In the genomic region with DNA sequence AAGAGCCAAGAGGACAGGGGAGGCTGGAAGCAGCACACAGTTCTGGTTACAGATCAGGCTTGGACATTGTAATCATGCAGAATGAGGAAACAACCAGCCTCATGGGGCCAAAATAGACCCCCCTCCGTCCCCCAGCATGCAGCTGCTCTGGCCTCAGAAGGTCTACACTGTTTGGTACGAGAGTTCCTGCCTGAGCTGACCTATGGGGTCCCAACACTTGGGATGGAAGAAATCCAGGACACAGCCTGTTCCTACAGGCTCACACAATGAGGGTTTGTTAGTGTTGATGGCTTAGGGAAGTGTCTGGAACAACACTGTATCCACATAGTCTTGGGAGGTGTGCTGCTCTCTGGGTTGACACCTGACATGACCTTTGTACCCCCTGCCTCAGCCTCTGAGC, we compare ENCODE assay signal across 22 mouse cellular contexts. TPM values are rescaled to one million over a fixed set of nuclear protein-coding genes. Genes with fewer than 3 reads are reported as not detected.
DNase-seq lines count a peak whose midpoint lies in the region; ATAC-seq and TF ChIP-seq lines count a peak whose summit lies in the region.
"Had no signal": no experiment of that assay in that cellular context is flagged by ENCODE, and none has a peak within 500 bp of the region (broad histone marks: within the 10 kb centered on the region; RNA-seq: fewer than 3 reads in every experiment).

No protein-coding gene starts in this region.

- TF ChIP-seq CTCF in midbrain, postnatal 0 days (IDR thresholded peaks at IDR 0.05): no peak

- no peak overlapping the region for H3K4me3 ChIP-seq in liver, embryonic 12.5 days
- H3K4me3 ChIP-seq in midbrain, postnatal 0 days (ENCODE audit: low read depth, low read length): no peak overlapping the region
- no peak overlapping the region for H3K4me3 ChIP-seq in midbrain, embryonic 16.5 days (ENCODE audit: low read depth, low read length)
- H3K4me3 ChIP-seq: forebrain, embryonic 13.5 days; heart, embryonic 10.5 days; limb, embryonic 12.5 days; megakaryocyte, embryonic 14.5 days had no signal

- H3K4me1 ChIP-seq in liver, embryonic 12.5 days: peaks cover 78% of the 10 kb centered on the region
- no peaks in the 10 kb centered on the region for H3K4me1 ChIP-seq in midbrain, postnatal 0 days (ENCODE audit: insufficient read depth, low read length)
- no peaks in the 10 kb centered on the region for H3K4me1 ChIP-seq in midbrain, embryonic 16.5 days (ENCODE audit: control insufficient read depth, insufficient read depth, low read length)
- H3K4me1 ChIP-seq: forebrain, embryonic 13.5 days had no signal

- H3K4me2 ChIP-seq in liver, embryonic 12.5 days: no peak overlapping the region
- H3K4me2 ChIP-seq in midbrain, postnatal 0 days (ENCODE audit: low read depth, low read length, poor library complexity, severe bottlenecking): no peak overlapping the region
- H3K4me2 ChIP-seq in midbrain, embryonic 16.5 days (ENCODE audit: low read length): no peak overlapping the region
- H3K4me2 ChIP-seq: forebrain, embryonic 13.5 days; limb, embryonic 12.5 days had no signal

- no peaks in the 10 kb centered on the region for H3K27me3 ChIP-seq in liver, embryonic 12.5 days (replicated peaks)
- H3K27me3 ChIP-seq in midbrain, postnatal 0 days (ENCODE audit: insufficient read depth, low read length): no peaks in the 10 kb centered on the region
- H3K27me3 ChIP-seq in midbrain, embryonic 16.5 days (ENCODE audit: control insufficient read depth, insufficient read depth, low read depth, low read length): no peaks in the 10 kb centered on the region
- H3K27me3 ChIP-seq: forebrain, embryonic 13.5 days; limb, embryonic 12.5 days had no signal

- DNase-seq in heart, adult 11 months: peak; percentile 95
- no peak for DNase-seq in heart, adult 8-10 months (ENCODE audit: low spot score)
- DNase-seq in liver: no peak
- DNase-seq in midbrain, postnatal 0 days (ENCODE audit: low spot score): no peak
- DNase-seq in spleen, adult 12 weeks (ENCODE audit: low spot score): no peak
- DNase-seq: adrenal gland, postnatal 14 days; cerebellum, adult 9-11 months; gastrocnemius, postnatal 14 days; kidney, adult 18-20 months; spleen, adult 18-20 months; thymus, adult 18-20 months; thymus, postnatal 4 days had no signal

- H3K9ac ChIP-seq in liver, embryonic 12.5 days: peak overlapping the region; percentile 52
- H3K9ac ChIP-seq in midbrain, postnatal 0 days (replicated peaks; ENCODE audit: low read length, poor library complexity, severe bottlenecking): no peak overlapping the region
- H3K9ac ChIP-seq in midbrain, embryonic 16.5 days (ENCODE audit: low read depth, low read length): no peak overlapping the region
- H3K9ac ChIP-seq: forebrain, embryonic 13.5 days; limb, embryonic 12.5 days had no signal

- H3K9me3 ChIP-seq in liver, embryonic 12.5 days (replicated peaks): no peaks in the 10 kb centered on the region
- H3K9me3 ChIP-seq in midbrain, postnatal 0 days (ENCODE audit: low read length): no peaks in the 10 kb centered on the region
- H3K9me3 ChIP-seq in midbrain, embryonic 16.5 days (replicated peaks; ENCODE audit: control insufficient read depth, low read length, poor library complexity, severe bottlenecking): no peaks in the 10 kb centered on the region
- H3K9me3 ChIP-seq: forebrain, embryonic 13.5 days; heart, embryonic 10.5 days; limb, embryonic 12.5 days; megakaryocyte, embryonic 14.5 days had no signal

- no peaks in the 10 kb centered on the region for H3K36me3 ChIP-seq in liver, embryonic 12.5 days
- H3K36me3 ChIP-seq in midbrain, postnatal 0 days (ENCODE audit: insufficient read depth, low read length): no peaks in the 10 kb centered on the region
- no peaks in the 10 kb centered on the region for H3K36me3 ChIP-seq in midbrain, embryonic 16.5 days (ENCODE audit: control insufficient read depth, insufficient read depth, low read length)
- H3K36me3 ChIP-seq: G1E; heart, embryonic 10.5 days; limb, embryonic 12.5 days had no signal

- no peak for ATAC-seq in liver, embryonic 12.5 days
- ATAC-seq in midbrain, postnatal 0 days (ENCODE audit: low FRiP score): no peak
- no peak for ATAC-seq in midbrain, embryonic 16.5 days
- no peak for ATAC-seq in megakaryocyte-erythroid progenitor cell, adult 5-6 weeks (replicated peaks; ENCODE audit: low FRiP score, low TSS enrichment, poor library complexity, severe bottlenecking)
- ATAC-seq: activated CD4-positive, CD25-positive, alpha-beta regulatory T cell, adult 4 months; forebrain, embryonic 13.5 days had no signal

- H3K27ac ChIP-seq in liver, embryonic 12.5 days: peak overlapping the region; percentile 99
- peak overlapping the region; percentile 55; the same call in 1 of the 2 replicates for H3K27ac ChIP-seq in midbrain, postnatal 0 days (ENCODE audit: low read depth, low read length)
- H3K27ac ChIP-seq in midbrain, embryonic 16.5 days (ENCODE audit: low read length): no peak overlapping the region
- H3K27ac ChIP-seq: forebrain, embryonic 13.5 days; heart, embryonic 10.5 days; kidney, postnatal 0 days had no signal

- WGBS in liver, embryonic 12.5 days (ENCODE audit: insufficient replicate concordance): 64% methylated on average over 2 of the region's 2 CpGs
- 68% methylated on average over 2 of the region's 2 CpGs for WGBS in midbrain, postnatal 0 days
- 60% methylated on average over 2 of the region's 2 CpGs for WGBS in midbrain, embryonic 16.5 days

RNA-seq across cellular contexts. Expression of gene Lpcat1, which starts 18.8 kb away (rescaled TPM):
- total RNA-seq in heart, adult 8-10 months (2022): 1 to 10 TPM; 6.8 to 9.6 (median 7.5) TPM
- polyA plus RNA-seq in liver, embryonic 12.5 days (2016; fragmentation: Nextera tagmentation; extraction: Ambion mirVana): 108 and 113 TPM in 2 replicates
- 168 and 225 TPM in 2 replicates for total RNA-seq in midbrain, postnatal 0 days (2014; rRNA removed)
- 83.4 and 86.2 TPM in 2 replicates for polyA plus RNA-seq in midbrain, postnatal 0 days (2015; fragmentation: Nextera tagmentation; extraction: Ambion mirVana)
- 75.7 and 78.3 TPM in 2 replicates for polyA plus RNA-seq in midbrain, embryonic 16.5 days (2015; fragmentation: Nextera tagmentation; extraction: Ambion mirVana)
- 46.7 and 50.6 TPM in 2 replicates for total RNA-seq in megakaryocyte-erythroid progenitor cell, adult 5-6 weeks (2014; fragmentation: Nextera tagmentation)
- 19.3 and 32.4 TPM in 2 replicates for total RNA-seq in megakaryocyte-erythroid progenitor cell, adult 5-6 weeks (2017)
- polyA plus RNA-seq: G1E had no signal
